Mouse (Mus musculus) MEL (cell line): ENCODE results near the gene Rapgef4. TPM values are rescaled to one million over a fixed set of nuclear protein-coding genes. Genes with fewer than 3 reads are reported as not detected.

ENCODE experiments used
- DNase-seq: peaks from one replicate; pipeline ENCODE4 v3.0.0; 2011; ENCODE audit warnings: low read depth, low spot score
- H3K27ac ChIP-seq: 2 replicates; pipeline ENCODE4 v1.5.1; 2012; ENCODE audit warnings: low read depth, mild to moderate bottlenecking, control low read depth, low read length, moderate library complexity; ENCODE audit not compliant: control insufficient read depth
- H3K27me3 ChIP-seq, 2 experiments: fragments of 150-350 bp in 1 of 2; sonication (generic) in 1 of 2; 2 replicates each; pipeline ENCODE4 v1.6.1; 2012; ENCODE audit warnings: low read length in 2 of 2, mild to moderate bottlenecking in 2 of 2, improper control_type of control experiment in 1 of 2, moderate library complexity in 1 of 2; ENCODE audit not compliant: insufficient read depth in 2 of 2, control insufficient read depth in 1 of 2
- H3K36me3 ChIP-seq, 2 experiments: 2 replicates each; pipeline ENCODE4 v1.6.1; 2012 to 2014; ENCODE audit warnings: low read length in 2 of 2, improper control_type of control experiment in 1 of 2, inconsistent platforms in 1 of 2, mild to moderate bottlenecking in 1 of 2; ENCODE audit not compliant: insufficient read depth in 2 of 2, control insufficient read depth in 1 of 2
- H3K4me1 ChIP-seq, 2 experiments: fragments of 150-350 bp in 1 of 2; sonication (generic) in 1 of 2; 2 replicates each; pipeline ENCODE4 v1.6.1; 2012; ENCODE audit warnings: low read length in 2 of 2, improper control_type of control experiment in 1 of 2, mild to moderate bottlenecking in 1 of 2; ENCODE audit not compliant: insufficient read depth in 2 of 2, control insufficient read depth in 1 of 2
- H3K4me3 ChIP-seq, 2 experiments: fragments of 150-350 bp in 1 of 2; sonication (generic) in 1 of 2; 2 replicates each; pipeline ENCODE4 v1.5.1; 2012; ENCODE audit warnings: low read depth in 2 of 2, low read length in 2 of 2, mild to moderate bottlenecking in 2 of 2, moderate library complexity in 2 of 2, control low read depth in 1 of 2, improper control_type of control experiment in 1 of 2; ENCODE audit not compliant: control insufficient read depth in 1 of 2, insufficient read depth in 1 of 2
- H3K79me2 ChIP-seq: 2 replicates; pipeline ENCODE4 v1.6.1; 2012; ENCODE audit warnings: mild to moderate bottlenecking, low read length, moderate library complexity; ENCODE audit not compliant: control insufficient read depth, poor library complexity, insufficient read depth
- H3K9ac ChIP-seq: 2 replicates; pipeline ENCODE4 v1.6.1; 2012; ENCODE audit warnings: low read depth, mild to moderate bottlenecking, control low read depth, low read length, moderate library complexity; ENCODE audit not compliant: control insufficient read depth, poor library complexity, severe bottlenecking
- H3K9me3 ChIP-seq: fragments of 150-350 bp; sonication (generic); replicated peaks from 2 replicates; pipeline ENCODE4 v1.6.1; 2012; ENCODE audit warnings: mild to moderate bottlenecking, low read length, improper control_type of control experiment, moderate library complexity; ENCODE audit not compliant: insufficient read depth
- BHLHE40 ChIP-seq: IDR thresholded peaks from 2 replicates; pipeline ENCODE4 v1.6.1; 2012; ENCODE audit warnings: low read depth, mild to moderate bottlenecking, inconsistent platforms, low read length, improper control_type of control experiment, borderline replicate concordance
- CHD1 ChIP-seq: IDR thresholded peaks from 2 replicates; pipeline ENCODE4 v1.6.1; 2012; ENCODE audit warnings: low read depth, mild to moderate bottlenecking, inconsistent platforms, low read length, improper control_type of control experiment
- CTCF ChIP-seq, 3 experiments: IDR thresholded peaks in 2 of 3; conservative IDR thresholded peaks in 1 of 3; 2 replicates each; pipeline ENCODE4 v1.5.1; 2011 to 2012; ENCODE audit warnings: low read length in 3 of 3, low read depth in 2 of 3, mild to moderate bottlenecking in 2 of 3, improper control_type of control experiment in 1 of 3, inconsistent platforms in 1 of 3, mixed read lengths in 1 of 3, moderate library complexity in 1 of 3; ENCODE audit not compliant: control insufficient read depth in 1 of 3, insufficient read depth in 1 of 3, poor library complexity in 1 of 3, severe bottlenecking in 1 of 3
- E2F4 ChIP-seq: IDR thresholded peaks from 2 replicates; pipeline ENCODE4 v1.6.1; 2011; ENCODE audit warnings: low read depth, low read length, improper control_type of control experiment, borderline replicate concordance
- ELF1 ChIP-seq: IDR thresholded peaks from 2 replicates; pipeline ENCODE4 v1.6.1; 2014; ENCODE audit warnings: low read depth, mild to moderate bottlenecking, inconsistent platforms, low read length, improper control_type of control experiment, moderate library complexity
- ETS1 ChIP-seq: IDR thresholded peaks from 2 replicates; pipeline ENCODE4 v1.6.1; 2012; ENCODE audit warnings: low read depth, mild to moderate bottlenecking, inconsistent platforms, low read length, improper control_type of control experiment, moderate library complexity
- GATA1 ChIP-seq: IDR thresholded peaks from 2 replicates; pipeline ENCODE4 v1.6.1; 2011; ENCODE audit warnings: low read depth, low read length, improper control_type of control experiment
- MAX ChIP-seq: IDR thresholded peaks from 2 replicates; pipeline ENCODE4 v1.6.1; 2011; ENCODE audit warnings: low read length, improper control_type of control experiment
- MAZ ChIP-seq: IDR thresholded peaks from 2 replicates; pipeline ENCODE4 v1.6.1; 2012; ENCODE audit warnings: low read depth, mild to moderate bottlenecking, inconsistent platforms, low read length, improper control_type of control experiment
- MYB ChIP-seq: IDR thresholded peaks from 2 replicates; pipeline ENCODE4 v1.6.1; 2011; ENCODE audit warnings: mild to moderate bottlenecking, low read depth, low read length, improper control_type of control experiment
- MYC ChIP-seq: IDR thresholded peaks from 2 replicates; pipeline ENCODE4 v1.6.1; 2011; ENCODE audit warnings: low read depth, mild to moderate bottlenecking, low read length, improper control_type of control experiment, moderate library complexity
- RAD21 ChIP-seq: IDR thresholded peaks from 2 replicates; pipeline ENCODE4 v1.6.1; 2011; ENCODE audit warnings: mild to moderate bottlenecking, low read depth, low read length, improper control_type of control experiment
- RCOR1 ChIP-seq: IDR thresholded peaks from 2 replicates; pipeline ENCODE4 v1.6.1; 2012; ENCODE audit warnings: low read depth, mild to moderate bottlenecking, inconsistent platforms, low read length, improper control_type of control experiment
- SMC3 ChIP-seq: IDR thresholded peaks from 2 replicates; pipeline ENCODE4 v1.6.1; 2011; ENCODE audit warnings: low read depth, low read length, improper control_type of control experiment
- TAL1 ChIP-seq: IDR thresholded peaks from 2 replicates; pipeline ENCODE4 v1.6.1; 2012; ENCODE audit warnings: mild to moderate bottlenecking, inconsistent platforms, low read length, moderate library complexity, mixed read lengths
- TCF12 ChIP-seq: IDR thresholded peaks from 2 replicates; pipeline ENCODE4 v1.6.1; 2014; ENCODE audit warnings: low read depth, mild to moderate bottlenecking, inconsistent platforms, low read length, improper control_type of control experiment, moderate library complexity
- UBTF ChIP-seq: IDR thresholded peaks from 2 replicates; pipeline ENCODE4 v1.6.1; 2012; ENCODE audit warnings: low read depth, mild to moderate bottlenecking, inconsistent platforms, low read length, improper control_type of control experiment, moderate library complexity, borderline replicate concordance; ENCODE audit not compliant: insufficient read depth
- ZC3H11A ChIP-seq: IDR thresholded peaks from 2 replicates; pipeline ENCODE4 v1.6.1; 2012; ENCODE audit warnings: low read depth, mild to moderate bottlenecking, inconsistent platforms, low read length, improper control_type of control experiment
- polyA plus RNA-seq, 2 experiments: library from polyadenylated mRNA; stranded (reverse) in 1 of 2; unstranded in 1 of 2; fragments of >175 nt in 1 of 2; fragments of >200 nt in 1 of 2; gene quantifications; 2 replicates each; pipeline versions ENCODE4 v1.2.1 to v1.2.4; 2012; ENCODE audit warnings: low replicate concordance in 2 of 2, low read depth in 1 of 2; ENCODE audit not compliant: insufficient read length in 2 of 2, insufficient read depth in 1 of 2, missing spikeins in 1 of 2
- total RNA-seq: library from RNA; depleted of rRNA; stranded (reverse); fragments of 300-350 nt; gene quantifications from 2 replicates; pipeline ENCODE4 v1.2.3, GENCODE M21; 2012

Rapgef4 gene
- total and polyA plus RNA-seq, 3 experiments: not detected

DNA sequence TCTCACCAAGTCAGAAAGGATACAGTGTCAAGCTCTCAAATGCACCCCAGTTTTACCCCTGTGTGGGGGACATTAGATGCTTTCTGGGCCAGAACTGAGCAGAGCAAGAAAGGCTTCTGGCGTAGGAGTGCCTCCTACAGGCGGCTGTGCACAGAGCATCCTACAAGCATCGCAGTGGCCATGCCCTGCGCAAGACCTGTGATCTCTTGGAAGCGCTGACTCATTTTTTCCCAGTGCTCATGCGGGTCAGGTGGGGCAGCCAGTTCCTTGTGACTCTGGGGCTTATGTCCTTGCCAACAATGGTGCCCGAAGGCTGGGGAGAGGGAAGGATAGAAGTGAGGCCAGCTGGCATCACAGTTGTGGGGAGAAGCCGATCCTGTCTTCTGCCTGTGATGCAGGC lies 54.6 kb downstream of the Rapgef4 start:
- Histone ChIP-seq H3K79me2 (no peaks in the 10 kb centered on the region), H3K4me3 (no peak overlapping the region), H3K9me3 (no peaks in the 10 kb centered on the region), H3K36me3 (no peaks in the 10 kb centered on the region), H3K27ac (no peak overlapping the region), H3K4me1 (no peaks in the 10 kb centered on the region), H3K27me3 (no peaks in the 10 kb centered on the region), H3K9ac (no peak overlapping the region)
- DNase-seq: peak; percentile 16
- TF ChIP-seq CTCF (IDR thresholded peaks at IDR 0.05 in 2 of 3, conservative IDR thresholded peaks at IDR 0.05 in 1 of 3; ENCODE audit: control insufficient read depth in 1 of 3, insufficient read depth in 1 of 3, low read depth in 2 of 3, low read length in 3 of 3, poor library complexity in 1 of 3, severe bottlenecking in 1 of 3) (peak; percentile 33 to 62 (median 53); a peak in 5 of 6 replicates), GATA1 (no peak), UBTF (no peak), TAL1 (no peak), RAD21 (peak; percentile 40), SMC3 (peak; percentile 19; the same call in 1 of the 2 replicates), MYC (no peak)

DNA sequence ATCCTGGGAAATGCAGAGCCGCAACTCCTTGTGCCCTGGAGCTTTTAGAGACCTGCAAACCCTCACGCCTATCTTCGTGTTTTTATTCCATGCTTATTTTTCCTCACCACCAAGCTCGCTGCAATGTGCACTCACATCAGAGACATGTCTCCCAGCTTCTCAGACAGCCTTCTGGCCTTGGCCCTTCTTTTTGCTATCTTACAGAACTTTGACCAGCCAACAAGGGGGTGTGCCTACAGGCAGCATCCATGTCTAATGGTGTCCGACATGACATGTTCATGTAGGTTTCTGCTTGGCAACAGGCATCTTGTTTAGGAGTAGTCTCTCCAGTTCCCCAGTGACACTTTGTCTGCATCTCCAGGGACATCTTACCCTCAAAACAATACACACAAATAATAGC lies 56.3 kb downstream of the Rapgef4 start:
- no peak overlapping the region for H3K4me3 ChIP-seq
- H3K27me3 ChIP-seq: no peaks in the 10 kb centered on the region
- H3K27ac ChIP-seq: no peak overlapping the region
- no peaks in the 10 kb centered on the region for H3K36me3 ChIP-seq
- H3K4me1 ChIP-seq: no peaks in the 10 kb centered on the region
- H3K79me2 ChIP-seq: no peaks in the 10 kb centered on the region
- H3K9ac ChIP-seq: no peak overlapping the region
- DNase-seq: no peak
- no peaks in the 10 kb centered on the region for H3K9me3 ChIP-seq
- no peak for TF ChIP-seq MAZ
- no peak for TF ChIP-seq RCOR1
- no peak for TF ChIP-seq E2F4
- no peak for TF ChIP-seq MYB
- no peak for TF ChIP-seq BHLHE40
- TF ChIP-seq, all 39 proteins: peak for 0

DNA sequence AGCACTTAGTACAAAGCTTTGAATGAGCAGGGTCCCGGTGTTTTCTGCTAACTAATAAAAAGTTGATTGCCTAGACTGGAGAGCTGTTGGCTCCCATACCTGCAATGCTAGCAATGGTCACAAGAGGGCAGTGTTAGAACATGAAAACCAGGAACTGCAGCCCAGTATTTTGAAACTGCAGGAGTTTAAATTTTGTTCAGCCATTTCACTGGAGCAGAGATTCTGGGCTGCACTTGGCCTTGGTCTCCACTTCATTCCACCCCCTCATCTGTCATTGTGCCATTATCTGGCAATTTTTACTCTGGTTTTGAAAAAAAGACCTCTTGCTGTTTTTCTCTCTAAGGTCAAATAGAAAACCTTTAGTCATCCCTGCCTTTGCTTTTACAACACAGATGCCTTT lies 57.2 kb downstream of the Rapgef4 start:
- H3K4me1 ChIP-seq: no peaks in the 10 kb centered on the region
- no peaks in the 10 kb centered on the region for H3K9me3 ChIP-seq
- no peak overlapping the region for H3K9ac ChIP-seq
- no peaks in the 10 kb centered on the region for H3K27me3 ChIP-seq
- DNase-seq: peak; percentile 73
- no peak overlapping the region for H3K4me3 ChIP-seq
- no peak overlapping the region for H3K27ac ChIP-seq
- H3K79me2 ChIP-seq: no peaks in the 10 kb centered on the region
- H3K36me3 ChIP-seq: no peaks in the 10 kb centered on the region
- peak; percentile 66 for TF ChIP-seq ZC3H11A
- no peak for TF ChIP-seq MAX
- TF ChIP-seq ELF1: peak; percentile 45; the same call in 1 of the 2 replicates
- no peak for TF ChIP-seq ETS1
- peak; percentile 85 for TF ChIP-seq RAD21
- no peak for TF ChIP-seq TCF12
- TF ChIP-seq SMC3: peak; percentile 68
- peak; percentile 66 to 90 (median 85) for TF ChIP-seq CTCF (IDR thresholded peaks at IDR 0.05 in 2 of 3, conservative IDR thresholded peaks at IDR 0.05 in 1 of 3; ENCODE audit: control insufficient read depth in 1 of 3, insufficient read depth in 1 of 3, low read depth in 2 of 3, low read length in 3 of 3, poor library complexity in 1 of 3, severe bottlenecking in 1 of 3)
- no peak for TF ChIP-seq CHD1
- TF ChIP-seq MYB: no peak
